ENCODE assay signal across 8 mouse cellular contexts in the genomic region with DNA sequence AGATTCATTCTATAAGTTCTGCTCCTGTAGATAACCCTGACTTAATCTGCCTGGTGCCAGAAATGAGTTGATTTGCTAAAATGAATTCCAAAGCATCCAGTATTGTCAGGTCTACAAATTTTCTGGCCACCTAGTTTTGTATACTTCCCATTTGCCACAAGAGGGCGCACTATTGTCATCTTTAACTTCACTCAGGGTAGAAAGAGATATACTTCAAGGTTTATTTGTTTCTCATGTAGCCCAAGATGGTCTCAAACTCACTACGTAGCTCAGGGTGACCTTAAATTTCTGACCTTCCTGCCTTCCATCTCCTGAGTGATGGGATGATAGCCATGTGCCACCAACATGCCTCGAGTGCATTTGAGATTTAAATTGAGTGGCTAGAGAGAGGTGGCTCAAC. TPM values are rescaled to one million over a fixed set of nuclear protein-coding genes. Genes with fewer than 3 reads are reported as not detected.
DNase-seq lines count a peak whose midpoint lies in the region; ATAC-seq lines count a peak whose summit lies in the region.

No protein-coding gene starts in this region.

- intact Hi-C loops in left cerebral cortex, postnatal 10 days (cut with DNase I), result loop anchor here (5.0 kb wide), 1 partner anchor 36 kb away; no protein-coding TSS in a partner anchor

- H3K9ac ChIP-seq in midbrain, embryonic 13.5 days (replicated peaks), result no peak overlapping the region
- H3K9ac ChIP-seq in intestine, embryonic 15.5 days, result no peak overlapping the region

- H3K9me3 ChIP-seq in midbrain, embryonic 10.5 days (replicated peaks), result no peaks in the 10 kb centered on the region
- H3K9me3 ChIP-seq in midbrain, embryonic 13.5 days, result no peaks in the 10 kb centered on the region
- no peaks in the 10 kb centered on the region for H3K9me3 ChIP-seq in intestine, embryonic 15.5 days

- no peak overlapping the region for H3K4me3 ChIP-seq in midbrain, embryonic 10.5 days
- no peak overlapping the region for H3K4me3 ChIP-seq in midbrain, embryonic 13.5 days (replicated peaks)
- no peak overlapping the region for H3K4me3 ChIP-seq in intestine, embryonic 15.5 days (replicated peaks)

- H3K36me3 ChIP-seq in midbrain, embryonic 10.5 days, result no peaks in the 10 kb centered on the region
- H3K36me3 ChIP-seq in midbrain, embryonic 13.5 days, result no peaks in the 10 kb centered on the region
- no peaks in the 10 kb centered on the region for H3K36me3 ChIP-seq in intestine, embryonic 15.5 days

- H3K27me3 ChIP-seq in midbrain, embryonic 10.5 days (ENCODE audit: low read depth, poor library complexity, severe bottlenecking), result no peaks in the 10 kb centered on the region
- H3K27me3 ChIP-seq in midbrain, embryonic 13.5 days, result no peaks in the 10 kb centered on the region
- H3K27me3 ChIP-seq in intestine, embryonic 15.5 days (replicated peaks), result no peaks in the 10 kb centered on the region

- H3K27ac ChIP-seq in midbrain, embryonic 10.5 days (replicated peaks), result no peak overlapping the region
- no peak overlapping the region for H3K27ac ChIP-seq in midbrain, embryonic 13.5 days
- no peak overlapping the region for H3K27ac ChIP-seq in intestine, embryonic 15.5 days

- no peaks in the 10 kb centered on the region for H3K4me1 ChIP-seq in midbrain, embryonic 10.5 days
- H3K4me1 ChIP-seq in midbrain, embryonic 13.5 days (replicated peaks), result no peaks in the 10 kb centered on the region
- peaks cover 12% of the 10 kb centered on the region for H3K4me1 ChIP-seq in intestine, embryonic 15.5 days (replicated peaks)

- peak; percentile 26 for DNase-seq in cerebellum, adult 8-10 months
- no peak for DNase-seq in cerebellum, adult 11 months
- DNase-seq in midbrain, embryonic 10.5 days (ENCODE audit: low spot score), result peak; percentile 26
- DNase-seq in embryo, embryonic 9.5 days (ENCODE audit: extremely low spot score), result peak; percentile 22
- no peak for DNase-seq in left cerebral cortex, postnatal 10 days (ENCODE audit: extremely low spot score in 1 of 2, low spot score in 2 of 2)

- no peak overlapping the region for H3K4me2 ChIP-seq in midbrain, embryonic 13.5 days (replicated peaks)
- no peak overlapping the region for H3K4me2 ChIP-seq in intestine, embryonic 15.5 days (replicated peaks)

- WGBS in midbrain, embryonic 10.5 days, result 35% methylated on average over 3 of the region's 3 CpGs
- WGBS in midbrain, embryonic 13.5 days, result 36% methylated on average over 3 of the region's 3 CpGs
- WGBS in intestine, embryonic 15.5 days, result 29% methylated on average over 3 of the region's 3 CpGs

- no peak for ATAC-seq in midbrain, embryonic 13.5 days
- ATAC-seq in megakaryocyte, adult 5-6 weeks (ENCODE audit: poor library complexity, severe bottlenecking), result peak; percentile 71
- ATAC-seq in intestine, embryonic 15.5 days, result no peak

RNA-seq across cellular contexts. Expression of a gene that starts 16.4 kb away (rescaled TPM):
- 5.6 and 7.3 TPM in 2 replicates for polyA plus RNA-seq in midbrain, embryonic 10.5 days (2016; fragmentation: Nextera tagmentation; extraction: Ambion mirVana)
- polyA plus RNA-seq in midbrain, embryonic 13.5 days (2015; fragmentation: Nextera tagmentation; extraction: Ambion mirVana), result 3.3 and 3.7 TPM in 2 replicates
- total RNA-seq in megakaryocyte, adult 5-6 weeks (2015), result 1.6 and 2.0 TPM in 2 replicates
- total RNA-seq in megakaryocyte, adult 5-6 weeks (2017), result 1.7 and 2.4 TPM in 2 replicates
- 1 to 10 TPM; 3.0 to 3.4 TPM for total RNA-seq in left cerebral cortex, postnatal 10 days (2021)
- polyA plus RNA-seq in intestine, embryonic 15.5 days (2015; fragmentation: Nextera tagmentation; extraction: Ambion mirVana), result 14.4 and 18.2 TPM in 2 replicates

RNA-seq across cellular contexts. Expression of a gene that starts 38.2 kb away (rescaled TPM):
- 89.7 and 91.4 TPM in 2 replicates for polyA plus RNA-seq in midbrain, embryonic 10.5 days (2016; fragmentation: Nextera tagmentation; extraction: Ambion mirVana)
- 70.8 and 75.5 TPM in 2 replicates for polyA plus RNA-seq in midbrain, embryonic 13.5 days (2015; fragmentation: Nextera tagmentation; extraction: Ambion mirVana)
- total RNA-seq in megakaryocyte, adult 5-6 weeks (2015), result 16.1 and 16.2 TPM in 2 replicates
- total RNA-seq in megakaryocyte, adult 5-6 weeks (2017), result 8.7 and 12.6 TPM in 2 replicates
- 10 to 100 TPM; 32.7 to 38.0 TPM for total RNA-seq in left cerebral cortex, postnatal 10 days (2021)
- polyA plus RNA-seq in intestine, embryonic 15.5 days (2015; fragmentation: Nextera tagmentation; extraction: Ambion mirVana), result 74.4 and 74.8 TPM in 2 replicates

RNA-seq across cellular contexts. Expression of a gene that starts 49.5 kb away (rescaled TPM):
- 54.4 and 61.8 TPM in 2 replicates for polyA plus RNA-seq in midbrain, embryonic 10.5 days (2016; fragmentation: Nextera tagmentation; extraction: Ambion mirVana)
- 48.9 and 50.0 TPM in 2 replicates for polyA plus RNA-seq in midbrain, embryonic 13.5 days (2015; fragmentation: Nextera tagmentation; extraction: Ambion mirVana)
- 37.4 and 50.0 TPM in 2 replicates for total RNA-seq in megakaryocyte, adult 5-6 weeks (2015)
- 55.5 and 74.5 TPM in 2 replicates for total RNA-seq in megakaryocyte, adult 5-6 weeks (2017)
- total RNA-seq in left cerebral cortex, postnatal 10 days (2021), result 10 to 100 TPM; 34.8 to 36.1 TPM
- polyA plus RNA-seq in intestine, embryonic 15.5 days (2015; fragmentation: Nextera tagmentation; extraction: Ambion mirVana), result 37.0 and 39.2 TPM in 2 replicates

Comparison
In these comparisons a context has a peak if more than half of its experiments do, and no peak if none do; other contexts are left out.
1. DNase-seq: peak in cerebellum, adult 8-10 months (single experiment), midbrain, embryonic 10.5 days (single experiment) and embryo, embryonic 9.5 days (single experiment); none in cerebellum, adult 11 months (single experiment) and left cerebral cortex, postnatal 10 days (0 of 2).